Mouse (Mus musculus) cortical plate, adult 2 months (tissue): ENCODE measurements around the gene Spast. TPM values are rescaled to one million over a fixed set of nuclear protein-coding genes. Genes with fewer than 3 reads are reported as not detected.

Source experiments
- H3K27ac ChIP-seq: fragments of 200-500 bp; 2 replicates; pipeline ENCODE4 v1.5.1; 2012; ENCODE audit warnings: low read length, control low read depth, inconsistent platforms; ENCODE audit not compliant: insufficient read depth
- H3K4me1 ChIP-seq: fragments of 200-500 bp; 2 replicates; pipeline ENCODE4 v1.6.1; 2011; ENCODE audit warnings: low read length; ENCODE audit not compliant: control insufficient read depth, insufficient read depth
- H3K4me3 ChIP-seq: fragments of 200-500 bp; 2 replicates; pipeline ENCODE4 v1.5.1; 2011; ENCODE audit warnings: mild to moderate bottlenecking, low read length, control low read depth; ENCODE audit not compliant: insufficient read depth
- CTCF ChIP-seq: fragments of 200-500 bp; IDR thresholded peaks from 2 replicates; pipeline ENCODE4 v1.5.1; 2011; ENCODE audit warnings: mild to moderate bottlenecking, control low read depth, low read length; ENCODE audit not compliant: insufficient read depth; ENCODE audit errors: extremely low read depth
- POLR2A ChIP-seq: fragments of 200-500 bp; IDR thresholded peaks from 2 replicates; pipeline ENCODE4 v1.6.1; 2011; ENCODE audit warnings: mild to moderate bottlenecking, low read length, control low read depth; ENCODE audit not compliant: insufficient read depth; ENCODE audit errors: extremely low read depth
- polyA plus RNA-seq: library from polyadenylated mRNA; depleted of rRNA; stranded (reverse); fragments of >200 nt; gene quantifications from 2 replicates; pipeline ENCODE4 v1.2.3, GENCODE M21; 2012; rRNA removed

Spast gene
- polyA plus RNA-seq, 1 experiment, result 25.2 TPM

DNA sequence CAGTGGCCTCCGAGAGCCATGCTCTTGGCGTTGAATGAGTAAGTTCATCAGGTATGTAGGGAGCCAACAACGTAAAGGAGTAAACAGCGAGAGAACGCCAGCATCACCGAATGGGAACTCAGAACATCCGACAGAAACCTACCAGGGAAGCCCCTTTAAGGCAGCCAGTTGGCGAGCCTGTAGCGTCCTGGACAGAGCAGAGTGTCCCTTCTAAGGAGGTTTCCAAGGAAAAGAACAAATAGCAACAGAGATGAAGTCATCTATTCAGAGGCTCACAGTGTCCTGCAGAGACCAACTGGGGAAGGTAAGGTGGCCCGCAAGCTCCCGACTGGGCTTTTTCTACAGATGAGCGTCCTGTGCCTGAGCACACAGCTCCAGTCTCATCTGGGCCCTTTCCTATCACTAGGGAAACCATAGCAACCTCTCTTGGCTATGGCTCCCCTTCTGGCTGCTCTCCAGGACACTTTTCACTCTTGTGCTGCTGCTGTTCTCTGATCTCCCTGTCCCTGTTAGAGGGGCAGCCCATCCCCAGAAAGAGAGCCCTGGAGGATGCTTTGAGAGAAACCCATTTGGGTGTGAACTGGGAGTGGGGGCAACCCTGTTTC lies 85.7 kb downstream of the Spast start:
- H3K4me1 ChIP-seq, result no peaks in the 10 kb centered on the region
- no peak overlapping the region for H3K4me3 ChIP-seq
- TF ChIP-seq POLR2A (no peak), CTCF (no peak)
- H3K27ac ChIP-seq, result no peak overlapping the region

DNA sequence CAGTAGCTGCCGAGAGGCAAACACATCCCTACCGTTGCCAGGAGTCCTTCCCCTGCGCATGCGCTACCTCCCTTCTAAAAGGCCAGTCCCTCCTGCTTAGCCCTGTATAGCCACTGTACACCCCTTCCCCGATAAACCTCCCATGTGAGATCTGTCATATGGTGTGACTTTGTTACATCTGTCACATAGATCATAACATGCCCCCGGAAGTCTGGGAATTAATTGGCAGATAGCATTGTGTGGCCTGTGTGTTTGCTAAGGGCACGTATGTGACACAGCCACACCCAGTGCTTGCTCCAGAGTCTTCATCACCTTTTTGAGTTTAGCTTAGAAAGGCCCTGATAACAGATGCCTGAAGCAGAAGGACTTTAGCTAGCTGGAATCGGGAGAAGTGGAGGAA lies 91.3 kb downstream of the Spast start:
- Histone ChIP-seq H3K4me3 (no peak overlapping the region), H3K4me1 (no peaks in the 10 kb centered on the region), H3K27ac (no peak overlapping the region)
- no peak for TF ChIP-seq POLR2A
- TF ChIP-seq CTCF, result no peak

DNA sequence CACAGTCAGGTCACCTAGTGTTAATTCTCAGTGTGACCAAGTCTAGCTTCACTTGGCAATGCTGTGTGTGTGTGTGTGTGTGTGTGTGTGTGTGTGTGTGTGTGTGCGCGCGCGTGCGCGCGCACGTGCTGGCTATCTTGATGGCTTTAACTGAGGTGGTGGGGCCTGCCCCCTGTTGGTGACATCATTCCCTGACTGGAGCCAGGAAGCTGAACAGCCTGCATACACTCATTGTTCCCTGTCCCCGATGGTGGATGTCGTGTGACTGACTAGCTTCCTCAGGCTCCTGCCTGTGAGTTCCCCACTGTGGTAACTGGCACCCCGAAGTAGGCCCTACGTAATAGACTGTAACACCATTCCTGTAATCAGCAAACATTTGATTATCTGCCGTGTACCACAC lies 92.7 kb downstream of the Spast start:
- H3K4me3 ChIP-seq, result no peak overlapping the region
- TF ChIP-seq POLR2A, result no peak
- no peak for TF ChIP-seq CTCF
- H3K4me1 ChIP-seq, result peaks cover 1% of the 10 kb centered on the region; the same call in 1 of the 2 replicates
- H3K27ac ChIP-seq, result no peak overlapping the region

DNA sequence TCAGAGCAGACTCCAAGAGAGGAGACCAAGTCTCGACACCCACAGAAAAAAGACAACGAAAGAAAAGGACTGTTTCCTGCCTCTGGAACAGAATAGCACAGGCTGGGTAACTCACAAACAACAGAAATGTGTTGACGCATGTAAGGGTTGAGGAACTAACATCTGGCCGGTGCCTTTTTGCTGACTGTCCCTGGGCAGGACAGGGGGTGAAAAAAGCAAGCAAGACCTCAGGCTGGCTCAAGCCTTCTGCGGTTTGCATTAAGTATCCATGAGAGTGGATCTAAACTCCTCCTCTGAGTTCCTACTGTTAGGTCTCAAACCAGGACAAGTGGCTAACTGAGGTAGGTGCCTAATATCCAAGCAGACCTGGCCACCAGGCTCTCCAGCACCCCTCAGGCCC lies 93.8 kb downstream of the Spast start:
- H3K4me3 ChIP-seq, result no peak overlapping the region
- no peak for TF ChIP-seq CTCF
- no peak for TF ChIP-seq POLR2A
- no peak overlapping the region for H3K27ac ChIP-seq
- peaks cover 1% of the 10 kb centered on the region; the same call in 1 of the 2 replicates for H3K4me1 ChIP-seq

DNA sequence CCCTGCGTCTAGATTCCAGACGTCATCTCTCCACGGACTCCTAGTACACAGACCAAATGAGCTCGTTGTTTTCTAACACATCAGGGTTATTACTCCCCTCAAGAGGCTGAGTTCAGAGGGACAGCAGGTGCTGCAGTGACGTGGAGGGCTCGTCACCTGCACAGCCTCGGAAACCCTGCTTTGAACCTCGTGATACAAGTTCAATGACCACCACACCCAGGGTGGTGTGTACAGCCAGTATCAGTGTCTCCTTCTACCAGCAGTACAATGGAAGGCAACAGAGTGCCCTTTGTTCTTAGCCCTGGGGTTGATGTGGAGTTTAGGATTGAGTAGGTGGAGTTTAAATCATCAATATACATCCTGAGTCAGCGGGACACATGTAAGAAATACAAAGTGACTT lies 99.0 kb downstream of the Spast start:
- peaks cover 1% of the 10 kb centered on the region; the same call in 1 of the 2 replicates for H3K4me1 ChIP-seq
- H3K27ac ChIP-seq, result no peak overlapping the region
- TF ChIP-seq CTCF (no peak), POLR2A (no peak)
- H3K4me3 ChIP-seq, result no peak overlapping the region

DNA sequence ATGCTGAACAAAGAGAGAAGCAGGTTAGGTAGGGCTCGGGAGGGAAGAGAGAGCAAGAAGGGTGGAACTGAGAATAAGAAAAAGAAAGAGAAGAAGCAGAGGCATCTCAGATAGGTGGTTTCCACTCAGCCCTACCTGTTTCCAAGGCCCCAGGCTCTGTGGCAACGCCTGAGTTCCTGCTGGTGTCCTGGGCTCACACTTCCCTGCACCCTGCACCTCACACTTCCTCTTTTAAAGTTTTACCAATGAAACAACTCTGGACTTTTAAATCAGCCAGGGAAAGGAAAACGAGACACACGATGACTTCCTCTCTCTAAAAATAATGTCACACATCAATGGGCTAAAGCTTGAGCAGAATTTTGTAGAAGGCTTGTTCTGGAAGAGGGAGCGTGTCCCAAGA lies 101.7 kb downstream of the Spast start:
- TF ChIP-seq POLR2A (no peak), CTCF (no peak)
- Histone ChIP-seq H3K27ac (no peak overlapping the region), H3K4me3 (no peak overlapping the region), H3K4me1 (peaks cover 1% of the 10 kb centered on the region; the same call in 1 of the 2 replicates)

Other genes with a start within 250 kb of the Spast start
- 46.5 and 47.7 TPM in 2 replicates for gene Memo1, start 43.5 kb upstream of the Spast start, polyA plus RNA-seq
- gene Dpy30, start 15.0 kb upstream of the Spast start, polyA plus RNA-seq, result 69.0 and 69.4 TPM in 2 replicates
- 23.6 and 25.1 TPM in 2 replicates for gene Slc30a6, start 56.6 kb downstream of the Spast start, polyA plus RNA-seq
- gene Nlrc4, start 120.2 kb downstream of the Spast start, polyA plus RNA-seq, result 0.23 and 0.25 TPM in 2 replicates
- 38.8 and 46.7 TPM in 2 replicates for gene Yipf4, start 150.5 kb downstream of the Spast start, polyA plus RNA-seq
- 96.1 and 98.6 TPM in 2 replicates for gene Birc6, start 189.3 kb downstream of the Spast start, polyA plus RNA-seq